Mouse (Mus musculus): ENCODE data around the gene Ankrd55. TPM values are rescaled to one million over a fixed set of nuclear protein-coding genes. Genes with fewer than 3 reads are reported as not detected.

Ankrd55 gene
- polyA plus RNA-seq, 1 experiment: 0.17 TPM

DNA sequence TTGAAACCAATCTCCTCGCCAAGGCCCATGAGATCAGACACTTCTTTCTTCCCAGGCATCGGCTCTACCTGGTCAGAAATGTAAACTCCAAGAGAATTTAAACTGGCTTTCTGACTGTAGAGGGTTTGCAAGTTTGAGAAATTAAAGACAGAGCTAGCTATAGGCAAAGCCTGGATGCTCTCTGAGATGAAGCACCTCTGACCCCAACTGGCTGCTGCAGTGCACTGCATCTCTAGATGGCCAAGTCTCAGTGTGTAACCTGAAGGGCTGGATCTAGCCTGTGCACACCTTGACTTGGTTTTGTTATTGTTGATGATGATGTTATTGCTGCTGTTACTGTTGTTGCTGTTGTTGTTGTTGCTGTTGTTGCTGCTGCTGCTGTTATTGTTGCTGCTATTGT lies 28.9 kb upstream of the Ankrd55 start:
- H3K9me3 ChIP-seq: no peaks in the 10 kb centered on the region

DNA sequence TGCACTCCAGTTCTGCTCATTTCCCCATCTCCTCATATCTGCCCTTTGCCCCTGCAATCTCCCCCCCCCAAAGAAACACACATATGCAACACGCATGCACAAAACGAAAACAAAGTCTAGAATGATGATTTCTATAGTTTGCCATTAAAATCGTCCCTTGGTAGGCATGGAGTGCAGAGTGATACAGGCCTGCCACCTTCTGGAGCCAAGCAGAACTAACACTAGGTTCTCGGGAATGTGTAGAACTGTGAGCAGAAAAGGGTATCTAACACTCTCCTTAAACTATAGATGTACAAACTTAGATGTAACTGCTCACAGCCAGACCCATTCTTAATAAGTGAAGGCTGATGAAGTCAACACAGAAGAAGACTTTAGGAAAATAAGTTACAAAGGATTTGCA lies 23.6 kb upstream of the Ankrd55 start:
- H3K4me1 ChIP-seq: no peaks in the 10 kb centered on the region
- no peaks in the 10 kb centered on the region for H3K36me3 ChIP-seq (replicated peaks; ENCODE audit: low read length)
- TF ChIP-seq GATA1 (IDR thresholded peaks at IDR 0.05; ENCODE audit: borderline replicate concordance, low read length) (no peak), FLI1 (IDR thresholded peaks at IDR 0.05; ENCODE audit: low read length) (no peak)
- no peak overlapping the region for H3K4me3 ChIP-seq (replicated peaks)
- H3K27me3 ChIP-seq (replicated peaks): peaks cover 13% of the 10 kb centered on the region
- no peaks in the 10 kb centered on the region for H3K9me3 ChIP-seq

More for the DNA sequence above, 28.9 kb upstream of the Ankrd55 start:
- no peak overlapping the region for H3K4me3 ChIP-seq (replicated peaks)
- no peaks in the 10 kb centered on the region for H3K36me3 ChIP-seq (replicated peaks; ENCODE audit: low read length)
- H3K4me1 ChIP-seq: no peaks in the 10 kb centered on the region
- peaks cover 11% of the 10 kb centered on the region for H3K27me3 ChIP-seq (replicated peaks)
- TF ChIP-seq GATA1 (IDR thresholded peaks at IDR 0.05; ENCODE audit: borderline replicate concordance, low read length): no peak
- no peak for TF ChIP-seq FLI1 (IDR thresholded peaks at IDR 0.05; ENCODE audit: low read length)

DNA sequence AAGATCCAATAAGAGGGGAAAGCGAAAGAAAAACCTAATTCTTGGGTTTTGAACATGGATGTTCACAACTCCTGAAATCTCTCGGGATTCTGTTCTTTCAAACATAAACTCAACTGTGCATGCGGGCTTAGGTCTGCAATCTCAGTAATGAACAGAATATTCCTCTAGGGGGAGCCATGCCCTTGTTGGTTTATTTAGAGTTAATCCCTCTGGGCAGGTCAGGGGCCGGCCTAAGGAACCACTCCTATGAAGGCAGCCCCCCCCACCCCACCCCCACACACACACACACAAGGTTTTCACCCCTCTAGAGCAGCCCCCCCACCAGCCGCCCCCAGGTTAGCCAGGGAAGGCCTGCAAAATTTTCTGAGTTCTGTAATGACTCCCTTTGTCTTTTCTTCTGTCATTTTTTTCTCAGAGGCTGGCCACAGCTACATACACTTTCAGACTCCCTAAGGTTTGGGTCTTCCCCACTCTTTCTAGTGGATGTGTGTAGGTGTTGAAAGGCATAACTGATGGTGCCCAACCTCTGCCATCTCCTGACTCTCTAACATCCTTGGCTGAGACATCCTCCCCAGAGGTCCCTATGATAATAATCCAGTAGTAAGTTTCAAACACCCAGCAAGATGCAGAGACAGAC lies 16.2 kb upstream of the Ankrd55 start:
- no peaks in the 10 kb centered on the region for H3K4me1 ChIP-seq
- H3K9me3 ChIP-seq: no peaks in the 10 kb centered on the region
- TF ChIP-seq FLI1 (IDR thresholded peaks at IDR 0.05; ENCODE audit: low read length): no peak
- no peak for TF ChIP-seq GATA1 (IDR thresholded peaks at IDR 0.05; ENCODE audit: borderline replicate concordance, low read length)
- H3K27me3 ChIP-seq (replicated peaks): peaks cover 14% of the 10 kb centered on the region
- H3K36me3 ChIP-seq (replicated peaks; ENCODE audit: low read length): no peaks in the 10 kb centered on the region
- no peak overlapping the region for H3K4me3 ChIP-seq (replicated peaks)

DNA sequence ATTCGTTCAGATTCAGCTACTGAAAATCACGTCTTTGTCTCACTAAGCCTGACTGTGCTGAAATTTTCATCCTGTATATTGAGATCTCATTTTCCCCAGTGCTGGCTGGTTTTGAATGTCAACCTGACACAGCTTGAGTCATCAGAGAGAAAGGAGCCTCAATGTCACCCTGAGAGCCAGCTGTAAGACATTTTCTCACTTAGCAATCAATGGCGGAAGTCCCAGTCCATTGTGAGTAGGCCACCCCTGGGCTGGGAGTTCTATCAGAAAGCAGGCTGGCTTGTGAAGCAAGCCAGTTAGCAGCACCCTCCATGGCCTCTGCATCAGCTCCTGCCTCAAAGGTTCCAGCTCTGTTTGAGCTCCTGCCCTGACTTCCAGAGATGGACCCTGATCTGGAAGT lies 13.6 kb upstream of the Ankrd55 start:
- Histone ChIP-seq H3K4me1 (no peaks in the 10 kb centered on the region), H3K27me3 (replicated peaks) (peaks cover 16% of the 10 kb centered on the region)
- TF ChIP-seq FLI1 (IDR thresholded peaks at IDR 0.05; ENCODE audit: low read length): no peak
- no peak for TF ChIP-seq GATA1 (IDR thresholded peaks at IDR 0.05; ENCODE audit: borderline replicate concordance, low read length)

DNA sequence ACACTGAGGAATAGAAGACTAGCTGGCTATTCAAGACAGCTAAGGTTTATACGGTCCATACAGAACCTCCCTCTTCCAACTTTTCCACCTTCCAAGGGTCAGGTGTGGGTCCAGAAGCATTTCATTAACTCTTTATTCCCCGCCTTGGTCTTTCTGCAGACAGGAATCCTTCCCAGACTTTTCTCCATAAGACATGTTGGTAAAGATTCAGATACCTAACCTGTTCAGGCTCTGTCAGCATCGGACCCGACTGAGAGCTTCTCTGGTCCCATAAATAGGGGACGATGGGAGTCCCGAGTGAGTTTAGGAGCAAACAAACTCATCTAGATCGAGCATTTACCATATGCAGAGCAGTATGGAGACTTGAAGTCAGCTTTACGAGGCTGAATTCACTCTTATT lies 12.3 kb upstream of the Ankrd55 start:
- TF ChIP-seq GATA1 (IDR thresholded peaks at IDR 0.05; ENCODE audit: borderline replicate concordance, low read length) (no peak), FLI1 (IDR thresholded peaks at IDR 0.05; ENCODE audit: low read length) (no peak)
- no peaks in the 10 kb centered on the region for H3K4me1 ChIP-seq
- no peaks in the 10 kb centered on the region for H3K9me3 ChIP-seq
- peaks cover 7% of the 10 kb centered on the region for H3K27me3 ChIP-seq (replicated peaks)
- H3K36me3 ChIP-seq (replicated peaks; ENCODE audit: low read length): no peaks in the 10 kb centered on the region
- H3K4me3 ChIP-seq (replicated peaks): no peak overlapping the region

More for the DNA sequence above, 13.6 kb upstream of the Ankrd55 start:
- H3K9me3 ChIP-seq: no peaks in the 10 kb centered on the region
- no peak overlapping the region for H3K4me3 ChIP-seq (replicated peaks)
- no peaks in the 10 kb centered on the region for H3K36me3 ChIP-seq (replicated peaks; ENCODE audit: low read length)

DNA sequence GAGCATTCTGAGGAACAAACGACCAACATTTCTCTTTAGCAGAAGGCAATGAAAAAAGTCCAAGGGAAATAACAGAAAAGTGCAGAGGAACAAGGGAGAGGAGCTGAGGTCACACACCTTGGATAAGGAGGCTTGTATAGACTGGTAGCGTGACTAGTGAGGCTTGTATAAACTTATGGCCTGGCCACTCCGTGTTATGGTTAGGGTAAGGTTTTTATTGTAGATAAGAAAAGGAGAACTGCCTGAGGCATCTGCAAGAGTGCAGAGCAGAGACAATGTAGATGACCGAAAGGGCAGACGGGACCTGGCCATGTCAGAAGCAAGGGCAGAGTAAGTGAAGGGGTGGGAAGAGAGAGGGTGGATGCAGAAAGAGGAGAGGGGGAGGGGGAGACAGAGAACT lies 10.7 kb upstream of the Ankrd55 start:
- TF ChIP-seq GATA1 (IDR thresholded peaks at IDR 0.05; ENCODE audit: borderline replicate concordance, low read length): no peak
- no peak for TF ChIP-seq FLI1 (IDR thresholded peaks at IDR 0.05; ENCODE audit: low read length)
- Histone ChIP-seq H3K9me3 (no peaks in the 10 kb centered on the region), H3K36me3 (replicated peaks; ENCODE audit: low read length) (no peaks in the 10 kb centered on the region), H3K27me3 (replicated peaks) (peaks cover 7% of the 10 kb centered on the region), H3K4me3 (replicated peaks) (no peak overlapping the region), H3K4me1 (no peaks in the 10 kb centered on the region)

DNA sequence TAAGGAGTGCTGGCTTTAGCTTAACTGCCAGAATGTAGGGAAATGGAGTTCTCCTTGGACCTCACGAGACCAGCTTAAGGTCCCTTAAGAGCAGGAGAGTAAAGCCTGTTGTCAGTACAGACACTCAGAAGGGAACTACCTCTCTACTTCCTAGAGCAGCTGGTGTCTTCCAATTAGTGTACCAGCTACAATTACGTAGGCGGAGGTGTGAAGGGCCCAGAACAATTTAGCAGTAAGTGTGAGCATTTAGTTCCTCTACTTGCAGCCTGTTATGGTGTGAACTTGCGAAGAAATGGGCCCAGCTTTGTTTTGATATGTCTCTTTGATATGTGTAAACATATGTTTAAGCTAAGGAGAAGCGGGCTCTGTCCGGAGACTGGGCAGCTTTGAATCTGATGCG lies 10.0 kb upstream of the Ankrd55 start:
- Histone ChIP-seq H3K4me3 (replicated peaks) (no peak overlapping the region), H3K27me3 (replicated peaks) (peaks cover 5% of the 10 kb centered on the region), H3K4me1 (no peaks in the 10 kb centered on the region), H3K36me3 (replicated peaks; ENCODE audit: low read length) (no peaks in the 10 kb centered on the region), H3K9me3 (no peaks in the 10 kb centered on the region)
- no peak for TF ChIP-seq FLI1 (IDR thresholded peaks at IDR 0.05; ENCODE audit: low read length)
- no peak for TF ChIP-seq GATA1 (IDR thresholded peaks at IDR 0.05; ENCODE audit: borderline replicate concordance, low read length)

DNA sequence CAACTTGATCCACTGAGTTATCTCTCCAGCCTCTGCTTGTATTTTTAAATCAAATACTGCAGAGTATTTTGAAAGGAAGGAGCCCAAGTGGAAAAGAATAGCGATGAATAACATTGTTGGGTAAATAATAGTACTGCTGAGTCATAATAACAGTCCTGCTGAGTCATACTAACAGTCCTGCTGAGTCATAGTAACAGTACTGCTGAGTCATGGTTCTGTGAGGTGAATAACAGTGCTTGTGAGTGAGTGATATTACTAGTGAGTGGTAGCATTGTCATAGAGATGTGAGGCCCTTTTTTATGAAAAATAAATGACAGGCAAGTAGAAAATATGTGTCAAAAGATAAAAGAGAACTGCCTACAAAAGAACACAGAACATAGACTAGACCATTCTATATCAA lies 1.1 kb upstream of the Ankrd55 start:
- peaks cover 14% of the 10 kb centered on the region for H3K4me1 ChIP-seq
- peaks cover 20% of the 10 kb centered on the region for H3K27me3 ChIP-seq (replicated peaks)
- peaks cover 16% of the 10 kb centered on the region for H3K9me3 ChIP-seq
- H3K4me3 ChIP-seq (replicated peaks): no peak overlapping the region
- H3K36me3 ChIP-seq (replicated peaks; ENCODE audit: low read length): no peaks in the 10 kb centered on the region
- TF ChIP-seq GATA1 (IDR thresholded peaks at IDR 0.05; ENCODE audit: borderline replicate concordance, low read length): no peak

DNA sequence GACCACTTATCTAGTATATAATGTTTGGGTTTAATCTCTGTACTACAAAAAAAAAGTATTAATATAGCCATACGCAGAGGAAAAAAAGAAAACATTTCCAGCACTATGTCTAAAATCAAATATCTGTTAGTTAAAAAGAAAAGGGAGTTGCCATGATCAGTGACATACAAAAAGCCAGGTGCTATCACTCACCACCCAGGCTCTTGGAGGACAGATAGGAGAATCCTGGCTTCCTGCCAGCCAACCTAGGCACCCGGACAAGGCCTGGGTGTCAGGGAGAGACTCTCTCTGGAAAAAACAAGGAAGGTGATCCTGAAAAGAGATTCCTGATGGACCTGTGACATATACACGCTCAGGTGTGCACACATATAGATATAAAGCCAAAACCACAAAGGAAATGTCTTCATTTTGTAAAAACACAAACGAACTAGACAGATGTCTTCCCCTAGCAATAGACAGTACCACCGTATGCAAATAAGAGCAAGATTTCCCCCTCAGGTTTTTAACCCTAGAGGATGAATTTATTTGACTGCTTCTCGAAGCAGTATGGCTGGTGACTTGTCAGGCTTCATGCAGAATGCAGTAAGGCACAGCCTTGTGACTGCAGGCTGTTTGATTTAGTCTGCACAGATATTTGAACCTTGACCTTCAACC lies 553 bp upstream of the Ankrd55 start:
- no peak for TF ChIP-seq GATA1 (IDR thresholded peaks at IDR 0.05; ENCODE audit: borderline replicate concordance, low read length)
- TF ChIP-seq FLI1 (IDR thresholded peaks at IDR 0.05; ENCODE audit: low read length): no peak
- Histone ChIP-seq H3K27me3 (replicated peaks) (peaks cover 23% of the 10 kb centered on the region), H3K36me3 (replicated peaks; ENCODE audit: low read length) (no peaks in the 10 kb centered on the region), H3K4me3 (replicated peaks) (no peak overlapping the region), H3K4me1 (peaks cover 14% of the 10 kb centered on the region), H3K9me3 (peaks cover 16% of the 10 kb centered on the region)

DNA sequence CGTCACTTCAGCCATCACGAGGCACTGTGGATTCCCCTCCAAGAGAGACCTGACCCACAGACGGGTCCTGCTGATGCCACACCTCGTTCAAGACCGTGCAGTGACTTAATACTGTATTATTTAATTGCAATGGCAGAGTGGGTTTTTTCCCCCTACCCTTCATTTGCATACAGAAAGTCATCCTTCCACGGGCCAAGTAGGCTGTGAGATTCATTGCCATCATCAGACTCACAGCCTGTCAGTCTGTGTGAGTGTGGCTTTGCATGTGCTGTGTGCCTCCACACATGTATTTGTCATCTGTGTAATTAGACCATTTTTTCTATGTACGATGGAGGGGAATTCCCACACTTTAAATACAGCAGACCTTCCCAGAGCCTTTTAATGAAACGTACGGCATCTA lies 1.1 kb downstream of the Ankrd55 start:
- Histone ChIP-seq H3K9me3 (peaks cover 13% of the 10 kb centered on the region), H3K27me3 (replicated peaks) (peaks cover 27% of the 10 kb centered on the region), H3K36me3 (replicated peaks; ENCODE audit: low read length) (no peaks in the 10 kb centered on the region), H3K4me1 (peaks cover 14% of the 10 kb centered on the region), H3K4me3 (replicated peaks) (no peak overlapping the region)
- TF ChIP-seq GATA1 (IDR thresholded peaks at IDR 0.05; ENCODE audit: borderline replicate concordance, low read length): no peak
